Mouse (Mus musculus) cerebellum, adult 11 months (tissue): ENCODE data around the gene Wnt7a.

Experiments used
- DNase-seq: peaks from one replicate; pipeline ENCODE4 v3.0.0; 2022

Wnt7a gene

GRCm38 (mm10) chr6:91335470-91335869, 75.7 kb downstream of the Wnt7a start:
- DNase-seq, result no peak

- DNase-seq, result no peak
These were observed 79.3 kb downstream of the Wnt7a start for GRCm38 (mm10) chr6:91331886-91332285.

DNA sequence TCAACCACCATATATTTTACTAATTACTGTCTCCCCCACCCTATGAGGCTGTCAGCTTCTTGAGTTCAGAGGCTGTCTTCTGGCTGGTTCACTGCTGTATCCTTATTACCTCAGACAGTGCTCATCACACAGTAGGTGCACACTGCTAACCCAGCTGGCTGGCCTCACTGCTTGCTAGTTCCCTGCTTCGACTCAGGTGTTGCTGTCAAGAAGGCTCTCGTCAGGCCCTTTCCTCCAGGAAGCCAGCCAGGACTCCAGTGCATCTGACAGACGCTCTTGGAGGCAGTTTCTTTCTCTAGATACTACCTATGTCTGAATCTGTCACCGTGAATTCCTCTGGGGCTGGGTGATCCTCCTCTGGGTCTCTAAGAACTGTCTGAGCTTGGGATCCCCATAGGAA, 85.6 kb downstream of the Wnt7a start:
- no peak for DNase-seq

DNA sequence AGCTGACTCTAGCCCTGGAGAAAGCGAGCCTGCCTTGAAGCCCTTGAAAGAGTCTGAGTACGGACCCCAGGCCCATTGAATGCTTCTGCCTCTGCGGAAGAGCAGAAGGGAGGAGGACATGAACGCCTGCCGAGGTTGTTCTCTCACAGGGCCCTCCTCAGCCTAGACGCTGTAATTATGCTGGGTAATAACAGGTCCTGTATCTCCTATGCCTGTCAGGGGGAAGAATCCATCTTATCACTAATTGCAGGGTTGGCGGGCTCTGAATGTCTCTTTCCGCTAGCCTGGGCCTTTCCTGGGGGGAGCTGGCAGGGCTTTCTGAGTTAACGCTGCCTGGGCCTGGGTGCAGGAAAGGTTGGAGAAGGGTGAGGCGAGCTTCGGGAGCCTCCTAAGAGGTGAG, 86.4 kb downstream of the Wnt7a start:
- no peak for DNase-seq

DNA sequence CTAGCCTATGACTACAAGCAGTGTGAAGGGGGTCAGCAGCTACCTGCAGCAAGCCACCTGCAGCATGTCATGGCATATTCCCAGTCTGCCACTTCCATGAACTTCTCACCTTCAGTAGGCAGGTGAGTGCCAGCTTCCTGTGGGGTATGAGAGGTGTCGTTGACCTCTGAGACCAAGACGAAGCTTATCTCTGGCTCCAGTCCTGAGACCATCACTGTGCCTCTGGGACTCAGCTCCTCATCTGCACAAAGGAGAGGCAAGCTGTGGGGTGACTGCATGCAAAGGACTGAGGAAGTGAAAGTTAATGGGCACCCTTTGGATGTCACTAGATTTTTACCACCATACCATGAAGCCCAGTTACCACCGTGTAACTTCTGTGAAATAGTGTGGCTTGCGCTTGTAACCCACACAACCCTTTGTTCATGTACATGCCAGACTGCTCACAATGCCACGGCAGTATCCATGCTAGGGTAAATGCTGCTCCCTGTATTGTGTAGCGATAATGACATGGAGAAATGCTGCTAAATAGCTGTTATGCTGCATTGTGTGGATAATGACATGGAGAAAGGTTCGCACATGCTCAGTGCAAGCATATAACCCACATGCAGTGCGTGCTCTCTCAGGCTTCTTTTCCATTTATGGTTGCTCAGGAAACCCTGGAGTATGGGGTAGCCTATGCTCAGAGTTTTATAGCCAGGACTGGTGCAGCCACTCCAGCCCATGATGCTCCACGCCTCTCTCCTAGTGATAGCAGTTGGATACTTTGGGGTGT, 89.0 kb downstream of the Wnt7a start:
- no peak for DNase-seq
